Mouse (Mus musculus) G1E (cell line): ENCODE results near the gene Kalrn. TPM values are rescaled to one million over a fixed set of nuclear protein-coding genes. Genes with fewer than 3 reads are reported as not detected.

Experiments used
- ATAC-seq: 2 replicates; pipeline ENCODE4 v1.8.0; 2016; ENCODE audit warnings: mild to moderate bottlenecking; ENCODE audit not compliant: insufficient number of reproducible peaks, poor library complexity, low FRiP score, severe bottlenecking; ENCODE audit errors: extremely low read depth
- DNase-seq: peaks from one replicate; pipeline ENCODE4 v3.0.0; 2012; ENCODE audit warnings: low spot score
- H3K27me3 ChIP-seq: 2 replicates; pipeline ENCODE4 v1.6.1; 2012; ENCODE audit warnings: mild to moderate bottlenecking, low read length, inconsistent platforms; ENCODE audit not compliant: insufficient read depth
- H3K36me3 ChIP-seq: replicated peaks from 2 replicates; pipeline ENCODE3; 2012; ENCODE audit warnings: mild to moderate bottlenecking, inconsistent platforms
- H3K4me1 ChIP-seq: 2 replicates; pipeline ENCODE4 v1.6.1; 2012; ENCODE audit warnings: low read depth, low read length, inconsistent platforms, mixed read lengths; ENCODE audit not compliant: insufficient read depth
- H3K4me3 ChIP-seq: 2 replicates; pipeline ENCODE4 v1.5.1; 2012; ENCODE audit warnings: low read depth, mild to moderate bottlenecking, inconsistent platforms, low read length, moderate library complexity, mixed read lengths
- H3K9me3 ChIP-seq: replicated peaks from 2 replicates; pipeline ENCODE4 v1.6.1; 2012; ENCODE audit warnings: inconsistent platforms
- CTCF ChIP-seq: IDR thresholded peaks from 2 replicates; pipeline ENCODE4 v1.5.1; 2012; ENCODE audit warnings: low read depth, low read length, inconsistent platforms, mixed read lengths
- GATA1 ChIP-seq: IDR thresholded peaks from 2 replicates; pipeline ENCODE4 v1.6.1; 2012; ENCODE audit warnings: borderline replicate concordance, low read length, inconsistent platforms, mixed read lengths
- GATA2 ChIP-seq: IDR thresholded peaks from 2 replicates; pipeline ENCODE4 v1.6.1; 2012; ENCODE audit warnings: low read depth, low read length, inconsistent platforms, borderline replicate concordance
- POLR2AphosphoS5 ChIP-seq: IDR thresholded peaks from 2 replicates; pipeline ENCODE4 v1.6.1; 2012; ENCODE audit warnings: low read depth, low read length, inconsistent platforms; ENCODE audit not compliant: insufficient replicate concordance
- TAL1 ChIP-seq: conservative IDR thresholded peaks from 2 replicates; pipeline ENCODE4 v1.6.1; 2012; ENCODE audit warnings: low read depth, low read length, inconsistent platforms, mixed read lengths
- polyA plus RNA-seq: library from polyadenylated mRNA; stranded (reverse); fragments of >175 nt; gene quantifications from 2 replicates; pipeline ENCODE4 v1.2.3, GENCODE M21; 2012
- total RNA-seq, 2 experiments: library from RNA; stranded (forward) in 1 of 2; stranded (reverse) in 1 of 2; fragments of 200-1000 nt in 1 of 2; fragments of >200 nt in 1 of 2; fragmentation: Nextera tagmentation in 1 of 2; gene quantifications; 2 replicates each; pipeline ENCODE4 v1.2.3; 2014 to 2017

Kalrn gene
- total and polyA plus RNA-seq, 3 experiments = 0.88 to 2.8 (median 1.8) TPM

DNA sequence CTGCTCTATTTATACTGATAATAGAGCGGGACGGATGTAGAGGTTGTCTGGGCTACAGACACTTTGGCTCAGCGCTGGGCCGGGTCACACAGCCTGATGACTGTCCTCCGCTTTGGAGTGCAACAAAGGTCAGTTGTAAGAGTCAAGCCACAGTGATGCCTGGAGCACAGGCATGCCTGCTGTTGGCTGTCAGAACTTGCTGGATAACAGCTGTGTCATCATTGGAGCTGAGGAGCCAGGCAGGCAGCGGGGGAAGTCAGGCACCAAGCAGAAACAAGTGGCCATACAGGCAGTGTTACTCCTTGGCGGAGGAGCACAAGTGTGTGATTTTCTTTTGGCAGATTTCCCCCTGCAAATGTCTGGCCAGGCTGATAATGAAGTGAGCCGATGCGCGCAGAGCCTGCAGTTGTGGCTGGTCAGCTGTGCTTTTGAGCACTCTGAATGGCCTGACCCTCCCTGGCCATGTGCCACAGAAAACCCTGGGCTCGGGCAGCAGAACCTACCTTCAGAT lies 632.0 kb downstream of the Kalrn start:
- Histone ChIP-seq H3K4me3 (no peak overlapping the region), H3K36me3 (no peaks in the 10 kb centered on the region), H3K4me1 (no peaks in the 10 kb centered on the region; the same call in 1 of the 2 replicates), H3K9me3 (no peaks in the 10 kb centered on the region), H3K27me3 (peaks cover 69% of the 10 kb centered on the region)
- no peak for ATAC-seq
- no peak for TF ChIP-seq TAL1
- no peak for TF ChIP-seq GATA1
- TF ChIP-seq GATA2 = no peak
- TF ChIP-seq CTCF = no peak
- no peak for TF ChIP-seq POLR2AphosphoS5
- DNase-seq = no peak

DNA sequence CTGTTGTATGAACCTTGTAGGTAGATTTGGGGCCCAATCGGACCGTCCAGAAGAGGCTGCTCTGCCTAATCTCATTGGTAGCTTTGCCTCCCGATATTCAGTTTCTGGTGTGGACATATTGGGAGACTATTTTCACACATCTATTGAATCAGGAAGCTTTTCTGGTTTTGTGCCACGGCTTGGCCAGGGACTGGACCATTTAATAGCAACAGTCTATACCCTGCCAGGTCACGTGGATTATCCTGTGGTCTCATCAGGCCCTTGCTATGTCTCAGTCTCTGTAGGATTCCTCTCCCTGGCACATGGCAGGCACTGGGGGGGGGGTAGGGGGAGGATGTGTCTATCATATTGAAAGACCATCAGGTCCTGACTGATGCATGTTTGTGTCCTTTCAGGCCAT lies 633.2 kb downstream of the Kalrn start:
- H3K4me3 ChIP-seq = no peak overlapping the region
- H3K4me1 ChIP-seq = no peaks in the 10 kb centered on the region; the same call in 1 of the 2 replicates
- DNase-seq (no peak), ATAC-seq (no peak)
- H3K9me3 ChIP-seq = no peaks in the 10 kb centered on the region
- H3K27me3 ChIP-seq = peaks cover 70% of the 10 kb centered on the region
- TF ChIP-seq GATA1 = no peak
- no peaks in the 10 kb centered on the region for H3K36me3 ChIP-seq

DNA sequence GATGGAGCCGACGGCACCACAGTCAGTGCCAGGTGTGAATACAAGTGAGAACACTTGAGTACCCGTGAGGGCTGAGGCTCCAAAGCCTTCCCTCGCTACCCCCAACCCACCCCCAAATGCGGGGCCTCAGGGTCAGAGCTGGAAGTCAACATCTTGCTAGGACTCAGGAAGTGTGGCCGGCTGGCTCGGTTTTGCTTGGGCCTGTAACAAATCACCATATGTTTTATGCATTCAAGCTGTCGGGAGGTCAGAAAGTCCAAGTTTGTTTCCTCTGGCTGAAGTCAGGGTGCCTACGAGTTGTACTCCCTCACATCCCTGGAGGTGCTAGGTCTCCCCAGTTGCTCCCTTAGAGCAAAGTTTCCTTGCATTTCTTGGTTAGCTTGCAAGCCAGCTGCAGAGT lies 633.7 kb downstream of the Kalrn start:
- ATAC-seq = no peak
- no peaks in the 10 kb centered on the region; the same call in 1 of the 2 replicates for H3K4me1 ChIP-seq
- TF ChIP-seq GATA2 (no peak), GATA1 (no peak), CTCF (no peak), TAL1 (no peak), POLR2AphosphoS5 (no peak)

DNA sequence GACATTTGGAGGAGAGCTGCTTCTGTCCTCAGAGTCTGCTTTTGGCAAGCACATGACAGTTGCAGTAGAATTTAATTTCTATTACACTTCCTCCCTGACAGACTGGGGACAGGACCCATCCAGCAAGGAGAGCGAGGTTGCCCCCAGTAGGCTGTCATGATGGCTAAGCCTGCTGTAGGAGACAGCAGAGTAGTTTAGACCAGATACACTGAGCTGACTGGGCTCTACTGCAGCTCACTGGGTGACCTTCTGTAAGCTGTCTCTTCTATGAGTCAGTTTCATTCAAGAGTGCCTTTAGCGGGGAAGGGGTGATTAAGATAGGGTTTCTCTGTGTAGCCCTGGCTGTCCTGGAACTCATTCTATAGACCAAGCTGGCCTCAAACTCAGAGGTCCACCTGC lies 634.2 kb downstream of the Kalrn start:
- ATAC-seq (no peak), DNase-seq (no peak)
- Histone ChIP-seq H3K36me3 (no peaks in the 10 kb centered on the region), H3K4me1 (no peaks in the 10 kb centered on the region; the same call in 1 of the 2 replicates), H3K27me3 (peaks cover 69% of the 10 kb centered on the region), H3K4me3 (no peak overlapping the region), H3K9me3 (no peaks in the 10 kb centered on the region)
- TF ChIP-seq POLR2AphosphoS5 = no peak
- TF ChIP-seq GATA2 = no peak
- TF ChIP-seq TAL1 = no peak
- no peak for TF ChIP-seq CTCF
- TF ChIP-seq GATA1 = no peak

More for the DNA sequence above, 633.7 kb downstream of the Kalrn start:
- Histone ChIP-seq H3K4me3 (no peak overlapping the region), H3K27me3 (peaks cover 65% of the 10 kb centered on the region), H3K9me3 (no peaks in the 10 kb centered on the region), H3K36me3 (no peaks in the 10 kb centered on the region)
- no peak for DNase-seq

DNA sequence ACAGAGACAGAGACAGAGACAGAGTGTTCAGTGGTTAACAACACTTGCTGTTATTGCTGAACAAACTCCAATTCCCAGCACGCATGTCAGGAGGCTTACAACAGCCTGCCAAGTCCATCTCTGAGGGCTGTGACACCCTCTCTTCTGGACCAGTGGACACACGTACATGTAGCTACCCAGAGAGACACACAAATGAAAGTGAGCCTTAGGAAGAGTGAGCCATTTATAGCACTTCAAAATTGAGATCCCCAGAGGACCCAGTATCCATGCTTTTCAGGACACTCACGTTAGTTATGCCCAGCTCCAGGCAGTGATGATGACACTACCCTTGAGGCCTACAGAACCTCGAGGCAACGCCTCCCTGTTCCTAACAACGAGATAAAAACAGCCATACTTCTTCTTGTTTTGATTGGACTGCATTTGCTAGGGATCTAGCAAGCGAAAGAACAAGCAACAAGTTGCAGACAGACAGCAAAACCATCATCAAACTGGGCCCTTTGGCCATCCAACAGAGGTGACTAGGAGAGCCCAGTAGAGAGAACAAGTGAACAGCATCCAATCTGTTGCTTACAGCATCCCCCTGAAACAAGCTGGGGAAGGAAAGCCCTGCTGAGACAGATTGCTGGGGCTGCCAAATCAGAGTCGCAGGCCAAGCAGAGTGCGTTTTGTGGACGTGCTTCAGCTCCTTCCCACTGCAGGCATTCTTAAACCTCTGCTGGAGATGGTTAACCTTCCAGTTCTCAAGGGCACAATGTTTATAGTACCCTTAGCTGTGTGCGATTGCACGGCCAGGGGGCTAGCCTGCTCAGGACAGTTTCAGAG lies 634.8 kb downstream of the Kalrn start:
- Histone ChIP-seq H3K27me3 (peaks cover 69% of the 10 kb centered on the region), H3K4me3 (no peak overlapping the region), H3K9me3 (no peaks in the 10 kb centered on the region), H3K36me3 (no peaks in the 10 kb centered on the region), H3K4me1 (no peaks in the 10 kb centered on the region; the same call in 1 of the 2 replicates)
- TF ChIP-seq GATA2 (no peak), TAL1 (no peak), CTCF (no peak), GATA1 (no peak), POLR2AphosphoS5 (no peak)
- DNase-seq = no peak
- no peak for ATAC-seq

DNA sequence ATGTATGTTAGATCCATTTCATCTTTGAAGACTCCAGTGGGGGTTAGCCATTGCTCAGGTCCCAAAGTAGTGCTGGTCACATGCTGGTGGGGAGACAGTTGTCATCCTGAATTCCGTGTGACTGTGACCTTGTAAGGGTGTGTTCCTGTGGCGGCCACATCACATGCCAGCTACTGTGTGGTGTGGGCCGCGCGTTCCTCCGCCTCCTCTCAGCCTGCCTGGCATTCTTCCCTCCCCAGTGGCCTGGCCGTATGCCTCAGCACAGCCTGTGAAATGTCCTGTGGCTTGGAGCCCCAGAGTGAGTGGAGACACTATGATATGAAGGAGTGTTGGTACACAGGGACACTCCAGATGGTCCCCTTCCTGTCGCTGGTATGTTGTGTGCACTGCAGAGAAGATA lies 635.8 kb downstream of the Kalrn start:
- DNase-seq = no peak
- Histone ChIP-seq H3K4me1 (no peaks in the 10 kb centered on the region; the same call in 1 of the 2 replicates), H3K4me3 (no peak overlapping the region), H3K36me3 (no peaks in the 10 kb centered on the region), H3K9me3 (no peaks in the 10 kb centered on the region), H3K27me3 (peaks cover 73% of the 10 kb centered on the region)
- TF ChIP-seq POLR2AphosphoS5 (no peak), CTCF (no peak), TAL1 (no peak), GATA2 (no peak), GATA1 (no peak)
- ATAC-seq = no peak
